Mouse (Mus musculus): ENCODE measurements around the gene 1110032A03Rik.
A peak's percentile ranks its signal among the peaks of the same experiment; 100 is the strongest.

The 1110032A03Rik gene

DNA sequence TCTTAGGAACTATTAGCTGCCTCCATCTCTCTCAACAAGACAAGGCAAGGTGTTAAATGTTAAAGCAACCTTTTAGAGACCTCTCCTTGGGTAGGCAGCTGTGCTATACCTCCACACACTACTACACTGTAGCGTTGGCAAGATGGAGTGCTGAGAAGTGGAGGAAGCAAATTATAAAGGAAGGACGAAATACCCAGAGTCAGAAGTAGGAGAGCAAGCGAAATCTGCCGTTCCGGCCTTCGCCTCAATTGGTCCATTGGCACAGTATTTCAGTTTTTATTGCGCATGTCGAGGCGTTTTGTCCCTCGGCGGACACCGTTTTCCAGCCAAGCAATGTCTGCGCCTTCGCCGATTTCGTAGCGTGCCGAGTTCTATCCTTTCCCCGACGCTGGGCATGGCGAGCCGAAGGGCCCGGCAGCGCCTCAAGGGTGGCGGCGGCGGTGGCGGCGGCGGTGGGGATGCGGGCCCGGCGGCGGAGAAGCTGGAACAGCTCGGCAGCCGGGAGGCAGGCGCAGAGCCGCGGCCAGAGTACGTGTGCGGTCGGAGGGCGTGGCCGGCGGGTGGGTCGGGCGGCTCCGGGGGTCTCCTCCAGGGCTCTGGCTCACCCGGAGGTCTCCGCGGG, at the start of gene 1110032A03Rik, which contains the start of gene Alg9:
TSS of gene 1110032A03Rik (minus strand) at position 530 of the 622 bp plus-strand sequence.
TSS of gene Alg9 (plus strand) at position 29 of the 622 bp plus-strand sequence.
- peak; percentile 75 for DNase-seq

DNA sequence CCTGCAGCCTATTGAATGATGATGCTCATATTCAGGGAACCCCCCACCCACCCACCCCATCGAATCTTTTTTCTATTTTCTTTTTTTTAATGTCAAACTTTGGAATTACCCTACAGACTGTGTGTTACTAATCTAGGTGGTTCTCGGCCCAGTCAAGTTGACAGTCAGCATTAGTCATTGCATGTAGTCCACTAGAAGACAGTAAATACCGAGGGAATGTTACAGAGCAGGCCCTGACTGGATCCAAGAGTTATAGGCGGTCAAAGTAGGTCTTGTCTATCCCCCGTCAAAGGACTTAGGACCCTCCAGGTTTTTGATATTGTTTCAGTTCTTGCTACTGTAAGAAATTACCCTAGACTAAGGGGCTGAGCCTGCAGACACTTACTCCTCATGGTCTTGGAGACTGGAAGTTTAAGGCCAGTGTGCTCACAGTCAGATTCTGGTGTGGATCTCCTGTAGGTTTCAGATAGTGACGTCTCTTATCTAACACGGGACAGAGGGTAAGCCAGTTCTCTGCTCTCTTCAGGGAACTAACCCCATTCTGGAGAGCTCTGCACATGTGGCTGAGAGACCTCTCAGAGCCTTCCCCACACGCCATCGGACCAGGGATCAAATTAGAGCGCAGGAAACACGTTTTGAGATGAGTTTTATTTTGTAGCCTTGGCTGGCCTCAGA, 48.6 kb upstream of the 1110032A03Rik start:
- DNase-seq, result no peak

DNA sequence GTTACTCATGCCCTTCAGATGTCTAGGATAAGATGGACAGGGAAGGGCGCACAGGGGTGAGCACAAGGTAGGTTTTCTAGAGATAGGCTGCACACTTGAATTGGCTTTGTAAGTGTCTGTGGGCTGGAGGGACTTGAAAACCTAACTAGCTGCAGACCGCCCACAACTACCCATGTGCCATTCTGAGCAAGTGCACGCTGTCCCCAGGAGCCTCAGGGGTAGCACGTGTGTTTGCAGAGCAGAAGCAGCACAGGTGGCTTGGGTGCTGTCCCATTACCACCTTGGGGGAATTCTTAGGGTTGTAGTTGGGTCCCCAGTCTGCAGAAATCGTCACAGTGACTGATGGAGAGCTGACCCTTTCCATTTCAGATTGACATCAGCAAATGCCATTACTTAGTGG, 46.9 kb upstream of the 1110032A03Rik start:
- DNase-seq, result no peak

DNA sequence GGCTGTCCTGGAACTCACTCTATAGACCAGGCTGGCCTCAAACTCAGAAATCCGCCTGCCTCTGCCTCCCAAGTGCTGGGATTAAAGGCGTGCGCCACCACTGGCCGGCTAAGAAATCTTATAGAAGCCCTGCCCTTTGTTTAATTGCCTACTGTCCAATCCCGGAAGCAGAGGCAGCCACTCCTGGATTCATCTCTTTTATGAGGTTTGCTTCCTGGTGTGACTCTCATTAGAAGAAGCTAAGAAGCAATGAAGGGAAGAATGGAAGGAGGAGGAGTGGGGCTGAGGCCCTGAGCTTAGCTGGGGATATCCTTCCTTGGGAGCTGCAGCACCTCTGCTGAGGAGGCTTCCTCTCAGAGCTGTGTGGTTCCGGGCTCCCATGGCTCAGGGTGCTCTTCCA, 46.3 kb upstream of the 1110032A03Rik start:
- no peak for DNase-seq

DNA sequence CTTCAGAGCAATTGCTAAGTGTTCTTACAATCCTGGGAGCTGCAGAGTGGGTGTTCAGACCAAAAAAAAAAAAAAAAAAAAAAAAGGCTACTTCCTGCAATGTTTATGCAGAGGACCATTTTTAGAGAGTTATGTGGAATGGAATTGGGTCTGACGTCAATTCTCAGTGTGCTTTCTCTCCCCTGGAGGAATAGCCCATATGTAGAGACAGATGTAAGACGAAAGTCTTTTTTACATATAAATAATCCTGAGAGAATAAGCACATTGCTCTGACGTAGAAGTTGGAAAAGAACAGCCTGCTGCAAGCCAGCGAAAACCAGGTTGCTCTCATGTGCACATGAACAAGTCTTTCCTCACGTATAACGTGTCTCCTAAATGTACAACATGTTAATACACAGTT, 44.4 kb upstream of the 1110032A03Rik start:
- DNase-seq, result no peak

DNA sequence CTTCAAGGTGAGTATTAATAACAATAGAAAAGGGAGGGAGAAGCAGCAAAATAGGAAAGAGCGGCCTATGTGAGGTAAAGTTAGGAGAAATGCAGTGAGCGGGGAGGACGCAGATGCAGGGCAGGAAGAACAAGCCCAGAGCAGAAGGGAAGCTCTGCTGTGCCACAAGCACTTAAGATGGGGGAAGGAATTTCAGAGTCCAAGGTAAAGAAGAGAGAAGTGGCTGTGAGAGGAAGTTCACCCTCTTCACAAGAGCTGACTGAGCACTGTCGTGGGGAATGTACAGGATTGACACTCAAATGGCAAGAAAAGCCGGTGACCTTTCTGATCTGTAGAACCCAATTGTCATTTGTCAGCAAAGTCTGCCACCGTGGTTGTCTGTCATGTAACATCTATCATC, 42.7 kb upstream of the 1110032A03Rik start:
- no peak for DNase-seq

DNA sequence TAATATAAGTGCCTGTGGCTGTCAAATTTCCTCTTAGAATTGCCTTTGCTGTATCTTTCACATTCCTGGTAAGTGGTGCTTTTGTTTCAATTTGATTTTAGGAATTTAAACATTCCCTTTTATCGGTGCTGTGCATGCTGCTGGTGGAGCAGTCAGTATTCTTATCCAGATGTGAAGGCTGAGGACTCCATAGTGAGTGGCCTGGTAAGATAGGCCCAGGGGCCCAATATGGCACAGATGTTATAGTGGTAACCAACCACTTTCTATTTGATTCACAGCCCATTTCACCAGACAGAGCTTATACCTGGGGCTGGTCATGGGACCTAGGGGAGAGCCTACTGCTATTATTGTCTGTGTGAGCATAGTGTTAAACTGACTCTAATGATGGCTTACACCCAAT, 41.2 kb upstream of the 1110032A03Rik start:
- DNase-seq, result no peak

DNA sequence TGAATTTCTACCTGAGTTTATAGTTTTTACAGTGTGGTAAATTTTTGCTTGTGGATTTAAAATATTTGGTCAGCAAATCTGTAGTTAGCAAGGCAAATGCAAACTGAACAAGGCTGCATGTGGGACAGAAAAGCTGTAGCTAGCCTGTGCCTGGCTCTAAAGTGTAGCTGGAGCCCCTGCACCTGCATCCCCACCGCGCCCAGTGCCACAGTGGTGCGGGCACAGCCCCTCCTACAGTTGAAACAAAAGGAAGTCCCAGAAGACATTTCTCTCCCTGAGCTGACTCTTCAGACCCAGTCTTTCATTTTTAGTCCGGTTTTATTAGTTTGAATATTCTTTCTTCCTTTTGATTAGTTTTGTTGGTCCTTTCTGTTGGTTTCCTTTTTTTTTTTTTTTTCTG, 40.3 kb upstream of the 1110032A03Rik start:
- DNase-seq, result no peak

DNA sequence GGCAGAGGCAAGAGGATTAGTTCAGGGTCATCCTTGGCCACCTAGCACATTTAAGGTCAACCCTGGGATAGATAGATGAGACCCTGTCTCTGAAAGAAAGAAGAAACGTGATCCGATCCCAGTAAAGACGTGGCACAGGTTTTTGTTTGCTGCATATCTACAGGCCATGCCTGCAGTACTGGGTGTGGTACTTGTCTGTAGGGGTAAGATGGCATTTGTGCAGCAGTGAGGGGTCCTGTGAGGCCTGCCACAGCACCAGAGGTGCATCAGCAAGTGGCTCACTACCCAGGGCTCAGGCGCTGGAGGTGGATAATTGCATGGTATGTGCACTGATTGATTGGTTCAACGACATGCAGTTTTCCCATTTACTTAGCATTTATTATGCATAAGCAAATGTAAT, 38.5 kb upstream of the 1110032A03Rik start:
- no peak for DNase-seq

DNA sequence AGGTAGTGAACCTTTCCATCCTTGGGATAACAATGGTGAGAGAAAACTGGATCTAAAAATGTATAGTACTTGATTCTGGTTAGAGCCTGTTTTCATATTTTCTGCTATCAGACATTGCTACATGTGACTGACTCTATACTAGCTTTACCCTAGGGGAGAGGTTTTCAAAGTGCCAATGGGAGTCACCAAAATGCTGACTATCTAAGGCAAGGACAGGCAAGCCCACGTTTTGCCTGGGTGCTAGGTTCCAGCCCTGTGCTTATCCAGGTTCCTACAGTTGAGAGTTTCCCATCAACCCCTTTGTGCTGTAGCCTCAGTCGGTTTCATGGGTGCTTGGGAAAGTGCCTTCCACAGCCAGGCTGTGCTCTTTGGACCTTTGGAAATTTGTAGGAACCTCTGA, 36.4 kb upstream of the 1110032A03Rik start:
- no peak for DNase-seq

DNA sequence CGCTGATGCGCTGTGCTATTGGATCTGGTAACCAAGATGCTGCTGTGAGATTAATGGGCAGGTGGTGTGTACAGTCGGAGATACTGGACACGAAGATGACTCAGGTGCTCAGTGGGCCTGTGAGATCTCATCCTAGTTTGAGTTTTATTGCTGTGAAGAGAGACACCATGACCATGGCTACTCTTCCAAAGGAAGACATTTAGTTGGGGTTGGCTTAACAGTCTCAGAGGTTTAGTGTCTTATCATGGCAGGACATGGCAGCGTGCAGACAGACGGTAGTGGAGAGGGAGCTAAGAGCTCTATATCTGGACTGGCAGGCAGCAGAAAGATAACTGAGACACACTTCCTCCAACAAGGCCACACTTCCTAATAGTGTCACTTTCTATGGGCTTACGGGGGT, 35.9 kb upstream of the 1110032A03Rik start:
- DNase-seq, result no peak

DNA sequence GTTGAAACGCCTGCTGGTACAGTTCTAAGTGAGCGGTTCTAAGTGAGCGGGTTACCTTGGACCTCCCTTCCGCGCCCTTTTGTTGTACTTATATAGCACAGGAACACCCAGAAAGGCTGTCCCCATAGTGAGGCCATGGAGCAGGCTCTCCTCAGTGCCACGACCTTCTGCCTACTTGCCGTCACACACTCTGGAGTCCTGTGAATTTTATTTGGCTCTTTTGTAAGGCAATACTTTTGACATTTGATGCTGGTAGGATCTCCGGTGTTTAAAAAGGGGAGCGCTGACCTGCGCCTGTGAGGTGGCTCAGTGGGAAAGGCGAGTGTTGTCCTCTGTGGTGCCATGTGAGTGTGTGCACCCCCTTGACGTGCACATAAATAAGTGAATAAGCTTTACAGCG, 33.8 kb upstream of the 1110032A03Rik start:
- no peak for DNase-seq

DNA sequence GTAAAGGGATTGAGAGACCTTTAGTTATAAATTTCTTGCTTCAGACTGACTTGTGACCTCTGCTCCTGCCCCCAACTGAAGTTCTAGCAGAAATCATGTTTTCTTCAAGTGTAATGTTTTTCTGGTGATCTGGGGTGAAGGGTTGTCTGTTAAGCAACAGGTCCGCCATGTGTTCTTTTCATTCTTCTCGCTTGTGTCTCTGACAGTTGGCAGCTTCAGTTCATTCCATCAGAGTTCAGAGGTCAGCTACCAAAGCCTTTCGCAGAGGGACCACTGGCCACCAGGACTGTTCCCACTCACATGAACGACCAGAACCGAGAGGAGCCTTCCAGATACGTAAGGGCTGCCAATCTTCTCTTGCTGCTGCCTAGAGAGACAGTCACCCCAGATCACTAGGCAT, 33.2 kb upstream of the 1110032A03Rik start:
- peak; percentile 58 for DNase-seq

DNA sequence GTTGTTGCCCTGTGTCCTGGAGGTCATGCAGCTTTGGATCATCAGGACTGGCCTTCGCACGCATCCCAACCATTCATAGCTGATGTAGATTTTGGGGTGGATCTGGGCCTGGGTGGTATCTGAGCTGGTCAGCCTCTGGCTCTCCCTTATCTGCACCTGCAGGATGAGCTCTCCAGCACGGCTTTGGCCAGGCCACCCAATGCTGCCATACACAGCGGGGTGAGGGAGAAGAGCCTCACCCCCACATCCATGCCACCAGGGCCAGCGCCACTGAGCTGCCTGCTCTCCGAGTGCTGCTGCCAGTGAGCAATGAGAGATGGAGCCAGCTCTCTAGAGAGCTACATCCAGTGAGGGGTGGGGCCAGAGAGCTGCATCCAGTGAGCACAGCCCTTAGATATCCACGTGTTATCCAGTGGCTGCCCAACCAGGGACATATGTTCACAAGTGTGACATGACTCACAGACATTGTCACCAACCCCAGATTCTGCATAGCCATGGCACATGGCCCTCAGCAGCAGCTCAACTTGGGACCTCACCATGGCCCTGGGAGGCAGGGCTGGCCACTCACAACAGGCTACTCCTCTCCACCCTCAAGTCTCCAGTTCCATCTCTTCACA, 27.8 kb upstream of the 1110032A03Rik start:
- DNase-seq, result no peak

DNA sequence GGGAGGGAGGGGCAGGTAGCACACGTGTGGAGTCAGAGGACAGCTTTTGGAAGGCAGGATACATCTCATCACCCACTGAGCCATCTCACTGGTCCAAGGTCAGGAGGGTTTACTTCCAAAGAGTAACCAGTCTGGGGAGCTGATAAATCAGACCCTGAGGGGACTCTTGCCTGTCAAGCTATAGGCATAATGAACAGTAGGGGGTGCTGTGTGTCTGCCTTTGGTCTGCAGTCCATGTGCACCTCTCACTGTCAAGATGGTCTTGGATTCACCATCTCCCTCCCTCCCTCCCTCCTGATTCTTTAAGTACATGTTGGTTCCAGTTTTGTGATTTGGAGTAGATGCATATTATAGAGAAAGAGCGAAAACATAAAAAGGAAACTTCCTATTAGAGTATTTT, 25.7 kb upstream of the 1110032A03Rik start:
- DNase-seq, result no peak

DNA sequence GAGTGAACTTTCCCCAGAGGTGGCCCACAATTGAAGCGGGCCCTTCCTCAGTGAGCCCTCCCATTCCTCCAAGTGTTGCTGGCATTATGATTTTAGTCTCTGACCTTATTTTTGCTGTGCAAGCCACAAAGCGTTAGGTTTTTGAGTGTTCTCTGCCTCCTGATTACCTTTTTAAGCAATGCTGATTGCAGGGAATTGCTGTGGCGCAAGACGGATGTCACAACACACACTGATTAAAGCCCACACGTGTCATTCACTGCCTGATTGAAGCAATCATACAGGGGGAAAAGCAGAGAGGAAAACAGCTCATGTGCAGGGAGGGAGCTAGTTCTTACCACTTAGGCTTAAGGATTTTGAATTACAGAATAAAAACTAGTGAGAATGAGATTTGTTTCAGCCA, 23.0 kb upstream of the 1110032A03Rik start:
- no peak for DNase-seq

DNA sequence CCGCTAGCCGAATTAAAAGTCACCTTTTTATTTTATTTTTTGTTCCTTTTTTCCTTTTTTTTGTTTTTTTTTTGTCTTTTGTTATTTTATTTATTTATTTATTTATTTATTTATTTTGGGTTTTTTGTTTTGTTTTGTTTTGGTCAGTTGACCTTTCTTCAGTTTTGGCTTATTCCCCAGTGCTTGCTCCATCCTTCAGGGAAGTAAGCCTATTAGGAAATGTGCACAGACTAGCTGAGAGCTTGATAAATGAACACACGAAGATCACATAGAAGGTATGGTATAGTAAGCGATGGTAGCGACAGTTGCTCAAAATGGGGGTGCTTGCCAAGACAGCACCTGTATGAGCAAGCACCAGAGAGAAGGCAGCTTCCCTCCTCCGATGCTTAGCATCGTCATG, 22.3 kb upstream of the 1110032A03Rik start:
- DNase-seq, result no peak

DNA sequence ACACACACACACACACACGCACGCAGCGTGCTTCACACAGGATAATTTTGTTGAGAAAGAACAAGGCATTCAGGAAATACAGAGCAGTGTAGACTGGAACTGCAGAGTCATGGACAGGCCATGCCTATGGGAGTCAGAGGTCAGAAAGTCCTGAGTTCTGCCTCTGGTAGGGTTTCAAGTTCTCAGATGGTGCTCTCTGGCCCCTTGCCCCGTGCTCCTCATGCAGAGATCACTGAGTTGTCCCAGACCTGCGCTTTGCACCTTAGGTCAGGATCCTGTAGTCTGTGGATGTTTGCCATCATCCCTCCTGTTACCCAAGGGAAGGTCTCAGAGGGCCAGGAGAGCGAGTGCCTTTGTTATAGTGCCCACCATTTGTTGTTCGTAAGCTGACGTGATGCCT, 21.5 kb upstream of the 1110032A03Rik start:
- DNase-seq, result peak; percentile 41

DNA sequence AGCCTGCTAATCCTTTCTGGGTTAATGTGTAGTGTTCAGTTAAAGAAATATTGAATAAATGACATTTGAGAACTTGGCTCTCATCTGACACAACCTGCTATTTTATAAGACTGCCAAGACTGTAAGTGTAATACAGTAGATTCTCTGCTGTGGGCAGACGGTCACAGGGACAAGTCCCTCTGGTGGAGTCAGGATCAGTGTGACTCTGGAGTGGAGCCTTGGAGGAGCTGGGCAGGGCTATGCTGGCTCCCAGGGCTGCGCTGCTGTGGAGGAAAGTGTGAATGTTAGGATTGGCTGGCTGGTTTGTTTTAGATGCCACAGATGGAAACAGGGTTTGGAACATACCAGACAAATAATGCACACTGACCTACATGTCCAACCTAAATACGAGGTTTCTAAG, 19.9 kb upstream of the 1110032A03Rik start:
- DNase-seq, result no peak

DNA sequence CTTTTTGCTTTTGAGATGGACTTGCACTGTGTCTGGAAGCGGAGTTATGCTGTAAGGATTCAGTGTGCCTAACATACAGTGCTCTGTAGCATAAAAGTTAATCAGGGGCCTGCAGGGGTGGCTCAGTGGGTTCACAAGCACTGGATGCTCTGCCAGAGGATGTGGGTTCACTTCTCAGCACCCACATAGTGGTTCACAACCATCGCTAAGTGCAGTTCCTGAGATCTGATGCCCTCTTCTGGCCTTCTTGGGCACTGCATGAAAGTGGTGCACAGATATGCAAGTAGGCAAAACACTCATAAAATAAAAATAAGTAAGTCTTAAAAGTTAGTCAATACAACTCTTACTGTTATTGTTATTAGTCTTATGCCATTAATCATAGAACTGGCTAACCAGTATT, 6.8 kb upstream of the 1110032A03Rik start:
- DNase-seq, result no peak

DNA sequence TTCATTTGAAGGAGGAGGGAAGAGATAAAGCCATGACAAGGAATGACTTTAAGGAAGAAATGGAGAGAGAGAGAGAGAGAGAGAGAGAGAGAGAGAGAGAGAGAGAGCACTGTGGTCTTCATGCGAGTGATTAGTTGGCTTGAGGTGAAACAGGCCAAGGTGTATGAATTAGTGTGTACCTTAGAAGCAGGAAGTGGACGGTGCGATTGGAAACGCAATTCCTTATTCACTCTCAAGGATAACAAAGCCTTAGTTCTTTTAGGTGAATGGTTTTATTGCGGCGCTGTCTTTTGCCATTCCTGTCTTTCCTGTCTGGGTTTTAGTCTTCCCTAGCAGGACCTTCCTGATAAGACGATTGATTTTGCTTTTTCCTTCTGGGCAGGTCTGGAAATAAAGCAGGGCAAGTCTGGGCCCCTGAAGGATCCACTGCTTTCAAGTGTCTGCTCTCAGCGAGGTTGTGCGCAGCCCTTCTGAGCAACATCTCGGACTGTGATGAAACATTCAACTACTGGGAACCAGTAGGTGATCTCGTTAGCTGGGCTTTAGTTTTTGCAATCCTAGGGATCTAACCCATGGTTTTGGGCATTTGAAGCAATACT, 941 bp upstream of the 1110032A03Rik start:
- DNase-seq, result no peak

DNA sequence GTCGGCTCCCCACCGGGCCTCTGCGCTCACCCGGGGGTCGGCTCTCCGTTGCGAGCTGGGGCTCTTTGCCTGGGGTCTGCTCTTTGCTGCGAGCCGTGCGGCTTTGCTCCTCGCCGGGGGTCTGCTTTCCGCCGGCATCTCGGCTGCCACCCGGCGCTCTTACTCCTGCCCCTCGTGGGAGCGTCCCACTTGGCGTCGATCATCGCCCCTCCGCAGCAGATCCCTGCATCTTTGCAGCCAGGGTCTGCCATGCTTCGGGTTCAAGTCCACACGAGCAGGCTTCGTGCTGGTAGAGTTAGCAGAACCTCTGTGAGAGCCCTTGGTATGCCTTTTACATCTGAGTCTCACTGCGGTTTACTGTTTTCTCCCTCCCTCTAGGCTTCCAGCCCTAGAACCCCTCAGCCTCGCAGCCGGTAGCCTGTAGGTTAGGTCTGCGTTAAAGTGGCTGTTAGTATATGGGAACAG, 374 bp upstream of the 1110032A03Rik start:
- DNase-seq, result no peak

DNA sequence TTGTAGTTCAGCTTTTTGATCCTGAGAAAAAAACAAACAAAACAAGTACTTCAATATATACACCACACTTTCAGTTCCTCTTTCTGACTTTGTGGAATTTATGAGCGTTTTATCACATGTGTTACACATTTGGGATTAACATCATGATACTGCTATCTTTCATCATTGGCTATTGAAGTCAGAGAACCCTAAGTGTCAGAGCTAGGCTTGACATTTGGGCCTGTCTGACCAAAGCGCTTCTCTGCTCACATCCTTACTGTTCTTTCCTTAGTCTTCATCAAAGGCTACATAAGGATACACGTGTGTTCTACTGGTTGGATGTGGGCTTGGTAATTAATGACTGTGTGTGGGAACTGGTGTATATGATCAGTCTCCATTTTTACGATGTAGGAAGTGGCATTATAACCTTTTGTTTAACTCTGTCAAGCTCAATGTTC, 1.3 kb downstream of the 1110032A03Rik start:
- DNase-seq, result no peak

DNA sequence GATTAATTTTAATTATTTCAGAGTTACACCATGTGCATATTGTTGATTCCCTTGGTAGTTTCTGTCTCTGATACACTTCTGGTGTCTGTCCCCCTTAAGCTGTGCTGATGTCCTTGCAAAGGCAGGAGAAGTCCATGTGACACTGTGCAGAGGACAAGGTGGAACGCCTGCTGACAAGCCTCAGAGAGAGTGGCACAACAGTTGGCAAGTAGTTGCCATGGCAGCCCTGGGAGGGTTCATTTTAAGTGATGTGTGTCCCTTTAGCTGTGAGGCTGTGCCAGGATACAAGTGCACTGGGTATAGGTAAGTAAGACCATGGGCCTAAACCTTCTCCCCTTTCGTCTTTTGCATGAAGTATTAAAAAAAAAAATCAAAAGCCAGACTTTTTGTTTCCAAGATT, 5.3 kb downstream of the 1110032A03Rik start:
- DNase-seq, result no peak
